Mouse (Mus musculus) Muller cell, postnatal 12 days (primary cell): ENCODE data around the gene Cdc14a.
"Not testable (repeated sequence)": the region's sequence is repeated elsewhere in the genome, so short reads cannot be mapped to it uniquely, and the experiment has no call there.

Experiments
- DNase-seq: peaks from one replicate; pipeline ENCODE4 v3.0.0-alpha.2; 2015; ENCODE audit errors: inconsistent ontology term

Cdc14a gene

GRCm38 (mm10) chr3:116368868-116369437 lies 54.9 kb downstream of the Cdc14a start:
- DNase-seq: no peak

- DNase-seq: no peak
Measured at GRCm38 (mm10) chr3:116366125-116366524, 57.7 kb downstream of the Cdc14a start.

- DNase-seq: no peak
Measured at GRCm38 (mm10) chr3:116361906-116362305, 61.9 kb downstream of the Cdc14a start.

- peak; percentile 51 for DNase-seq
Measured at GRCm38 (mm10) chr3:116361101-116361500, 62.7 kb downstream of the Cdc14a start.

GRCm38 (mm10) chr3:116357866-116358265 lies 66.0 kb downstream of the Cdc14a start:
- no peak for DNase-seq

- DNase-seq: no peak
Measured at GRCm38 (mm10) chr3:116357180-116357579, 66.7 kb downstream of the Cdc14a start.

DNA sequence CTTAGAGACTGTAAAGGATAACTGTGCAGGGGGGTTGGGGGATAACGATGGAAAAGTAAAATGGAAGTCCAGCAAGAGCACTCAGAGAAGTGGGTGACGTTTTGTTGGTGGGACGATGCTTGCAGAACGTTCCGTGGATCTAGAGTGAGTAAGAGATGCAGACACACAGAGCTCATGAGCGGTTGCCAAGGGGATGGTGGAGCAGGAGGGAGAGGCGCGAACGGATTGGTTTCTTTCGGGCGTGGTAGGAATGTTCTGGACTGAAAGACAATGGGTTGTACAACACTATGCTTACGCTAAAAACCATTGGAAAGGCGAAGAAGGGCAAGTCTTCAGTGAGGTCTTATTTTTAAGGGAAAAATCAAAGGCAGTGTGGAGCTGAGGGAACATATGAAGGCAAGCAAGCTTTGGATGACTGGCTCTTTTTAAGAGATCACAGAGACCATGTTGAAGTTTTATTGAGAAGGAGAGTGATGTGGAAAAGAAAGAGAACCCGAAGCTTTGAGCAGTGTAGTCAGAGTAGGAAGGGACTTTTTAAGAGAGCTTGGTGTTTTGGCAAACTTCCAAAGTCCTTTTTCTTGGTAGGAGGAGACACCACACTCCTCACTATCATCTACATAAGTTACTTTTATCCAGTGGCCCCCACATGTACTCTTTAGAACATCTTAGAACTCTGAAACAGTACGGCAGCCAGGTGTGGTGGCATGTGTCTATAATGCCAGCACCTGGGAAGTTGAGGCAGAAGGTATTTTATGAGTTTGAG lies 68.6 kb downstream of the Cdc14a start:
- no peak for DNase-seq

- DNase-seq: no peak
Measured at GRCm38 (mm10) chr3:116352486-116352885, 71.3 kb downstream of the Cdc14a start.

DNA sequence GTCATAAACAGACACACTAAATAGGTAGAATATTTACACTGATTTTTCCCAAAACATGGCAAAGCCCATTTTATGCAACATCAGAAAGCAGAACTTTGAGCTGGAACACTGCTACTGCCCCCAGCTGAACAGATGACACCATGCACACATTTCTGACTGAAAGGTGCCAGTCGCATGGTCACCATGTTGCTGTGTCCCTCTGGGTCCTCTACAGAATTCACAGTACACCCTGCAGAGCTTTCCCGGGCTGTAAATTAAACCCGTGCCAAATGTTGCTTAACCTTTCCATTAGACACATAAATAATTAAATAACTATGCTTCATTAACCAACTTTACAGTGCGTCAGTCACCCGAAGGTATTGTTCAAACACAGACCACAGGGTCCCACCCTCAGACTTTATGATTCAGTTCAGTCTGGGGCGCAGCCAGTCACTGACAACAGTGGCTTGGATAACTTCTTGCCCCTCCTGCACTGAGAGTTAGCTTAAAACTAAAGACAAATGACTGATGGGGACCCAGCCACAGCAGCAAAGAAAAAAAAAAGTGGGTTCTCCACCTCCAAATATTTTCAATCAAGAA lies 73.4 kb downstream of the Cdc14a start:
- DNase-seq: peak; percentile 46

DNA sequence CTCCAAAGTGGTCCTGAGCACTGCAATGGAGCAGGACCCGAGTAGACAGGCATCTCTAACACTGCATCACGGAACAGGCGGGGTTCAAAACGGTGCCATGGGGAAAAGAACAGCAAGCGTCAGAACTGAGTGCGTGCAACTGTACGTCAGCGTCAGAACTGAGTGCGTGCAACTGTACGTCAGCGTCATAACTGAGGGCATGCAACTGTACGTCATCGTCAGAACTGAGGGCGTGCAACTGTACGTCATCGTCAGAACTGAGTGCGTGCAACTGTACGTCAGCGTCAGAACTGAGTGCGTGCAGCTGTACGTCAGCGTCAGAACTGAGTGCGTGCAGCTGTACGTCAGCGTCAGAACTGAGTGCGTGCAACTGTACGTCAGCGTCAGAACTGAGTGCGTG lies 76.3 kb downstream of the Cdc14a start:
- DNase-seq: not testable (repeated sequence)

GRCm38 (mm10) chr3:116345245-116345644 lies 78.6 kb downstream of the Cdc14a start:
- DNase-seq: peak; percentile 67

- DNase-seq: no peak
Measured at GRCm38 (mm10) chr3:116342251-116342650, 81.6 kb downstream of the Cdc14a start.

DNA sequence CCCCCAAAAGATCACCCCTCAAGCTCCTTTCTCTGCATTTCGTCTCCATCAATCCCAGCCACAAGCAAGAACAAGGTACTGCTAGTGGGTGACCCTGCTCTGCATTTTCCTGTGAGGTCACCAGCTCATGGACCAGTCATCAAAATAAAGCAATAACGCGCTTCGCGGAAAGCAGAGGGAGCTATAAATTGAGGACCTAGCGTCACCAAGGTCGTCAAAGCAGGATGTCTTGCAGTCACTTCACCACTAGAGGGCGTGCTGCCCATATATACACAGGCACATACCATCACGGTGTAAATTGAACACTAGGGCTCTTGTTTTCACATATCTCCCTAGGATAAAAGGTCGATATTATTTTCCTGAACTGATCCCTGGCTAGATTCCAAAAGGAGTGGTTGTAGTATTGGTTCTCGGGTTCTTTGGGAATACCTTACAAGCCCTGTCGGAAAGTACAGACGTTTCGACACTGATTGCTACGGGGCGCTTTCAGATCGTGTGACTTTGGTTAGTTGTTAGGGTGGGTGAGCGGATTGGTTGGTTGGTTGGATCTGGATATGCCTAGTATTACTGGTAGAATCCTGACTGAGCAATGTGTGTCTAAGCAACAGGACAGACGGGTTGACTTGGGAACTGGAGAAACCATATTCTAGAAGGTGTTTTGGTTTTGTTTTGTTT lies 82.7 kb downstream of the Cdc14a start:
- peak; percentile 26 for DNase-seq

GRCm38 (mm10) chr3:116340281-116340680 lies 83.6 kb downstream of the Cdc14a start:
- DNase-seq: no peak

DNA sequence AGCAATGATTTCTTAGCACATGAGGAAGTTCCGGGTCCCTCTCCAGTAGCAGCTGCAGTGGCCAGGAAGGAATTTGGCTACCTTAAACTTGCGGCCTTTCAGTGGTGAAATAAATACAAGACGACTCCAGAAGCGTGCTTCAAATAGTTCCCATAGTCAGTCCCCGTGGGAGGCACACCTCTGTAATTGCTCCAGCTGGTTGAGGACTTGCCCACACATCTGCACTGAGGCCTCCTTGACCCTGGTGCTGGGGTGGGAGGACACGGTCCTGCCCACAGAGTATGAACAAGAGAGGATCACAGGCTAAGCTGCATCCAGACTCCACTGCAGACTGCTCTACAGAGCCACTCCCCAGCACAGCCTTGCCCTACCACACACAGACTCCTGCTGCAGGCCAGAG lies 85.2 kb downstream of the Cdc14a start:
- no peak for DNase-seq

- DNase-seq: no peak
Measured at GRCm38 (mm10) chr3:116337840-116338239, 86.0 kb downstream of the Cdc14a start.

DNA sequence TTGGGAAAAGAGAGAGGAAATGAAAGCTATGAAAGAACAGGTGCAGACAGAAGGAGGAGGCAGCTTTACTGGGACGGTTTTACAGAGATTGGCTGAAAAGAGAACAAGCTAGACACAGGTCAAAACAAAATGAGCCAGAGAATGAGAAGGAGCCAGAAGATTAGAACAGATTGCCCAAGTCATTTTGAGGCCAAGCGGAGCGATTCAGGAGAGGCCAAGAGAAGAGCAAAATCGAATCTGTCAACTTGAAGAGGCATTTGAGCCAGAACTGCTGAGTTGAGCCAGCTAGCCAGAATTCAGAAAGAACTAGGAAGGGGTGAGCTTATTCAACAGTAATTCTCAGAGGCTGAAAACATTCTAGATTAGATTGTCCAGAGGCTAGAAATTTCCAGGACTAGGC lies 88.8 kb downstream of the Cdc14a start:
- no peak for DNase-seq

DNA sequence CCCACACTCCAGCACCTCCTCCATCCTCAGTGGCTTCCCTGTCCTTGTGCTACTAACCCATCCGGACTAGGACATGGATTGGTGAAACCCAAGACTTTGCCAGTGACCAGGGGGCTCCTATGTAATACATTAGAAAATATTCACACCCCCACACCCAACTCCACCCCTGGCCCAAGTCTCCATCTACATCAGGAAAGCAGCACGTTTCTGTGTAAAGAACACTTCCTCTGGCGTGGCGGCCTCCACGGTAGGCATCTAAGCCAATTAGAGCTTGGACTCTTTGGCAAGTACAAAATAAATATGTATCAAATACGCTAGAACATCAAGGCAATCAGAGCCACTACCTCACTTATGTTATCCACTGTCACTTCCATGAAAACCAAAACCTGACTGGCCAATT lies 90.1 kb downstream of the Cdc14a start:
- DNase-seq: no peak

GRCm38 (mm10) chr3:116333229-116333628 lies 90.6 kb downstream of the Cdc14a start:
- DNase-seq: peak; percentile 26

DNA sequence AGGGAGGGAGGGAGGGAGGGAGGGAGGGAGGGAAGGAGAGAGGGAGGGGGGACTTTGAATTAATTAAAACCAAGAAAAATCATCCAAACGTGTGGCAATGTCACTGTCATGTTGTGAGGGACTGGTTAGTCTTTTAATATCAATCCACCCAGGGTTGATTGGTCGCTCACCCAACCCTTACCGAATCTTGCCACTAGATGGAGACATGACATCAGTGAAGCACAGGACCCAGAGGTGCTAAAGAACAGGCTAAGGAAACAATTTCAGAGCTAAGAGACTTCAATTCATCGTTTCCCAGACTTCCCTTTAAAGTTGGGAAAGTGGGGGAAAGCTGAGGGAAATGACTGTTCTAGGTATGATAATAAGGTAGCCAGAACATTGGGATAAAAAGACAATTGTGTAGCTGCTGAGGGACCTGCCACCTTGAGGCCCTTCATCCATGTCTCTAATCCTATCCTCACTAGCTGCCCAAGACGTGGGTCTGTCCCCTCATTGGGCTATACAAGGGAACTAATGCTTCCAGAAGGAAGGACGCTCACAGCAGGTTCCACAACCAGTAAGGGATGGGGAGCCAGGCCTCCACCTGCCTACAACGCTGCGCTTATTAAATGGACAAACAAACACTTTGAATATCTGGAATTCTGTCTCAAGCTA lies 91.9 kb downstream of the Cdc14a start:
- peak; percentile 67 for DNase-seq

DNA sequence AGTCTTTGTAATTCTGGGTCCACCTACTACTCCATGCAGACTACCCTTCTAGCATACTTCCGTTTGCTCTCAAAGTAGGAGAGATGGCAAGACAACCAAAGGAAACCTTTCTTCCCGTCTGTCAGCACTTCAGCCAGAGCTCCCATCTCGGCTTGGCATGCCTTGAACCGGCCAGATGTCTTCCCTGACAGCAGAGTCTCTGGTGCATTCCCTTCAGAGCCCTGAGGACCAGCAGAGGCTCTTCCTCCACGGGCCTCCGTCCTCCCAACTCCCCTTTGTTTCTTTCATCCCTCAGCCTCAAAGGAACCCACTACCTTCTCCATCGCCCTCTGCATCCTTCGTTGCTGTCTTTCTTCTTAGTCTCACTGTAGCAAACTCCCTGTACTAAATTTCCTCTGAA lies 93.9 kb downstream of the Cdc14a start:
- DNase-seq: no peak
